Mouse (Mus musculus): ENCODE measurements around the gene Zfp609. TPM values are rescaled to one million over a fixed set of nuclear protein-coding genes. Genes with fewer than 3 reads are reported as not detected.
A peak's percentile ranks its signal among the peaks of the same experiment; 100 is the strongest.
"Not testable (repeated sequence)": the region's sequence is repeated elsewhere in the genome, so short reads cannot be mapped to it uniquely, and the experiment has no call there.

Gene Zfp609
- total RNA-seq, 2 experiments from 2014 or later, result 2.8 to 9.2 TPM

DNA sequence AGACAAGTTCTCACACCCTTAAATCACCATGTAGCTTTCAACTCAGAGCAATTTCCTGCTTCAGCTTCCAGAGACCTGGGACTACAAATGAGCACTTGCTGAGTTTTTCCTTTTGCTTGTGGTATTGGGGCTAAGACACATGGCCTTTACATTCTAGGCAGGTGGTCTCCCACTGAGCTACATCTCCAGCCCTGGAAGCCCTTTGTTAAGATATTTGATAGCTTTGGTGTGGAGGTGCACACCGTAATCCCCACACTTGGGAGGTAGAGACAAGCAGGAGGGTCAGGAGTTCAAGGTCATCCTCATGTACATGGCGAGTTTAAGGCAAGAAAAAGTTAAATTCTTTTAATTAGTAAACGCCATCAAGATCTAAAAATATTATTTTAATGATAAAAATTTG, 145.2 kb downstream of the Zfp609 start:
- ATAC-seq (replicated peaks; ENCODE audit: low FRiP score, poor library complexity, severe bottlenecking), result no peak

DNA sequence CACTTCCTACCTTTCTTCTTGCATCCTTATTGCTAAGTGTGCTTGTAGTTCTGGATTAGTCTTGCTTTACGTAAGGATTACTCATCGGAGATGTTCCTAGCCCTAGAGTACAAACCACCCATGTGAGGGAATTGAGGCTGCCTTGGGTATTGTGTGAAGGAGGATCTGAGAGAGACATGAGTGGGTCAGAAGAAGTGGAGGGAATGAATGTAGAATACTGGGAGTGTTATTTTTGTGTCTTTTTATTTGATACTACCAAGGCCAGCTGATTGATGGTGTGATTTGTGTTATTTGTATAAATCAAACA, 145.8 kb downstream of the Zfp609 start:
- ATAC-seq (replicated peaks; ENCODE audit: low FRiP score, poor library complexity, severe bottlenecking), result no peak

DNA sequence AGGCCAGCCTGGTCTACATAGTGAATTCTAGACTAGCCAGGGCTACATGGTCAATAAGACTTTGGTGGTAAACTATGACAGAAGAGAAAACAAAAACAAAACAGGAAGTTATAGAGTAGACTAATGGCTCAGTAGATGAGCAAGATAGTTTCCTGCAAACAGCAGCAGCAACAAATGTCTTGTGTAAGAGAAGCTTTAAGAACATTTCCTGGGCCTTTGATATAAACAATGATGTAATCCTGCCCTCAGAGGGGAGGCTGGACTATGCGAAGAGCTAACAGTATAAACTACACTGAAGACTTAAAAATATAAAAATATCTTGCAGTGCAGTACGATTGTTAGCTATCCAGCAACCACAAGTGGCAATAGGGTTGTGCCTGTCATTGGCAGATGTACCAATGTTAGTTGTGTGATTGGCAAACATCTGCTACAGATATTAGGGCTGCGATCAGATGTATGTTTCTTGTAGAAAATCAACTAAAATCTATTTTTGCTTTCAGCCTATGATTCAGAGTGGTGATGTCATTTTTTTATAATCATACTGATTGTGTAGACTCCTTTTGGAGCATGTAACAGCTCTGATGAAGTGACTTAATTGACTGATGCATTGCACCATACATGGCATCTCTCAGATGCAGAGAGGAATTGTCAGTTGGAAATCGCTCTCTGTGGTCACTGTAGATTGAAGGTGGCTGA, 146.3 kb downstream of the Zfp609 start:
- ATAC-seq (replicated peaks; ENCODE audit: low FRiP score, poor library complexity, severe bottlenecking), result no peak

DNA sequence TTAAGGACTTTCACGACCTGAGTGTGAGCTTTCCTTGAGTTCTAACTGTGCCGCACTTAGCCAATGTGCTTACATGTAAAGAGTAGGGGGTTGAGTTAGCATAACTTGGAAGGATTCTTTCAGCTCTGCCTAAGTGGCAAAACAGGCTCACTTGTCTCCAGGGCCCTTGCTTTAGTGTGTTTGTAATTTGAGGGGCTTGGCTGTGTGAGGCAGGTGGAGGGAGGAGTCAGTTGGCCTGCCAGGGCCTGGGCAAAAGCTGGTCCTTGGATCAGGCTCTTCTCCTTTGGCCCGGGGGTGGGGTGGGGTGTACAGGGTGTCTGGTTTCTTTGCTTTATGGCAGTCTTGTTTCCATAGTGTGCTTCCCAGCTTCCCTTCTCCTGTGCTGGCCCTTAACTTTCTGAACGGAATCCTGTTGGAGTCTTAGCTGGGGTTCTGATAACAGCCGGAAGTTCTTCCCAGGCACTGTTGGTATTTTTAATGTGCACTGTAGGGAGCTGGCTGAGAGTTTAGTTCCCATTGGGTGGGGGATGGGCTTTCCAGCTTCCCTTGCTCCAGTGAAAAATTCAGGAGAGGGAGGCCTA, 148.1 kb downstream of the Zfp609 start:
- no peak for ATAC-seq (replicated peaks; ENCODE audit: low FRiP score, poor library complexity, severe bottlenecking)

DNA sequence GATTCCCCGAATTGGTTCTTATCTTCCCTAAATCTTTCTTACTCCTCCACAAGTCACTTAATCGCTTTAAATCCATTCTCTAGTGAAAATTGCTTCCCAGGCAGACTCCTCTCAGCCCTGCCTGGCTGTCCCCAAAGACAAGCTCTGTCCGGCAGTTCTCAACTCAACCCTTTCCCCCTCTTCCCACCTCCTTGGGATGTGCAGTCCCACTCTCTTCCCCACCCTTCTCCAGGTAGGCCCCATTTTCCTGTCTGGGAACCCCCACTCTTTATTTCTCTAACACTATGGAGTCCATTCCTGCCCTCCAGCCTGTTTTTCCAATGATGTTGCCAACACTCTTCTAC, 150.3 kb downstream of the Zfp609 start:
- no peak for ATAC-seq (replicated peaks; ENCODE audit: low FRiP score, poor library complexity, severe bottlenecking)

DNA sequence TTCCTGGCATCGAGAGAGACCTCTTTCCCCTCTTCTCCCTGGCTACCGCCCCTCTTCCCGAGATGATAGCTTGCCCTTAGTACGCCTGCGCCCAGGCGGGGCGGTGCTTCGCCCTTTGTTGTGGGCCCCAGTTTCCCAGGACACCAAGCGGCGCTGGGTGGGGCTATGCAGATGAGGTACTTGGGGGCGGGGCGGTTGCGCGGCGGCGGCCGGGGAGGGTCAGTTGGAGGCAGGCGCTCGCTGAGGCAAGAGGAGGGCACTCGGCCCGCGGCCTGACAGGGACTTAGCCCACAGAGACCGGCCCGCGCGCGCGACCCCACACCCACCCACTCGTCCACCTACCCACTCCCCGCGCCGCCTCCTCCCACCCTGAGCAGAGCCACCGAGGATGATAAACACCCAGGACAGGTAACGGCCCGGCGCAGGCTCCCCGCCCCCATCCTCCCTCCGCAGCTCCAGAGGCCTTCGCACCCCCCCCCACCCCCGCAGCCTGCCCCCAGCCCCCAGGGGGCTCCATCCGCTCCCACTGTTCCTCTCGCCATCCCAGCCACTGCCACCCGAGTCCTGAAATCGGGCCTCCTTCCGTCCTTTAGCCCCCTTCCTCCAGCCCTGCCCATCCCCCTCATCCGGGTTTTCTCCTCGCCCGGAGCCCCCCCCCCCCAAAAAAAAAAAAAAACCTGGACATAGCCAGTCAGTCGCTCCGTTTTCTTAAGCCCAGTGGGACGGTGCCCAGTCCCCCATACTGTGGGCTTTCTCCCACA, 150.8 kb downstream of the Zfp609 start:
- peak; percentile 99 for ATAC-seq (replicated peaks; ENCODE audit: low FRiP score, poor library complexity, severe bottlenecking)

DNA sequence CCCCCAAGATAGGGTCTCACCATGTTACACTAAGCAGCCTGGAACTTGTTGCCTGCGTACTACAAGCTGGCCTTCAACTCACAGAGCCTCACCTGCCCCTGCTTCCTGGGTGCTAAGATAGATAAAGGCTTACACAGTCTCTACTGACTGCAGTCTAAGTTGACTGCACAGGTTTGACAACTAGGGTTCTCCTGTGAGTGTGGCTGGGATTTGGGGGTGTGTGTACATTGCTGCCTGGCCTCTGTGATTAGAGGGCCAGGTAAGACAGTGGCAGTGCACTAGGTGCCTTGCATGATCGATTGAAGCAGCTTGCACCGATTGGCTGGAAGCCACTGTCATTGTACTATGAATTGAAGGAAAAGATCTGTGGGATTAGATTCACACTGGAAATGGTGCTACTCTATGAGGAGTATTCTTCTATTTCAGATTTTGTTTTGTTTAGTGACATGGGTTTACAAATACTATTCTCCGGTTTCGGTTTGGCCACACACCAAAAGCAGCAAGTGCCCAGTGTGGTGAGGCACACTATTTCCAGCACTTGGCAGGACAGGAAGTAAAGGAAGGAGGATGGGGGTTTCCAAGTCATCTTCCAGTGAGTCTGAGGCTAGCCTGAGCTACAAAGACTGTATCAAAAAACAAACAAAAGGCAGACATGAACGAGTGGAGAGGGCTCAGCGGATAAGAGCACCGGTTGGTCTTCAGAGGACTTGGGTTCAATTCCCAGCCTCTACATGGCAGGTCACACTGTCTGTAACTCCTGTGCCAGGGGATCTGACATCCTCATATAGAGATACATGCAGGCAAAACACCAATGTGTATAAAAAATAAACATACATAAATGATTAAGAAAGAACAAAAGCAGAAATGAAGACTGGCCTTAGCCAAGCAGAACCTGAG, 151.7 kb downstream of the Zfp609 start:
- ATAC-seq (replicated peaks; ENCODE audit: low FRiP score, poor library complexity, severe bottlenecking), result no peak

DNA sequence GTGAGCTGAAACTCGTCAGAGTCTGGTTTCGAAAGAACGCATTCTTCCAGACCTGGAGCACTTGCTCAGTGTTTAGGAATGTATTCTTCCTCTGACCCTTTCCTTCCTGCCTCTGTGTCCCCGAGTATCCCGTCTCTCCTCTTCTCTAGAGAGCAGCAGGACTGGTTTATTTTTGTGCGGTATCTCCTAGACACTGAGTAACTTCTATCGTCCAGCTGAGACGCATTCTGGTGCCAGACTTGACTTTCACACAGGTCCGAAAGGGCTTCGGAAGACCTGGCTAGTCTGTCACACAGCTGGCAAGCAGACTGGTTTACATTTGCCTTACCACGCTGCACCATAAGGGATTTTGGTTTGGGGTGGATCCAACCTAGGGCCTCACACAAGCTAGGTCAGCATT, 154.4 kb downstream of the Zfp609 start:
- no peak for ATAC-seq (replicated peaks; ENCODE audit: low FRiP score, poor library complexity, severe bottlenecking)

DNA sequence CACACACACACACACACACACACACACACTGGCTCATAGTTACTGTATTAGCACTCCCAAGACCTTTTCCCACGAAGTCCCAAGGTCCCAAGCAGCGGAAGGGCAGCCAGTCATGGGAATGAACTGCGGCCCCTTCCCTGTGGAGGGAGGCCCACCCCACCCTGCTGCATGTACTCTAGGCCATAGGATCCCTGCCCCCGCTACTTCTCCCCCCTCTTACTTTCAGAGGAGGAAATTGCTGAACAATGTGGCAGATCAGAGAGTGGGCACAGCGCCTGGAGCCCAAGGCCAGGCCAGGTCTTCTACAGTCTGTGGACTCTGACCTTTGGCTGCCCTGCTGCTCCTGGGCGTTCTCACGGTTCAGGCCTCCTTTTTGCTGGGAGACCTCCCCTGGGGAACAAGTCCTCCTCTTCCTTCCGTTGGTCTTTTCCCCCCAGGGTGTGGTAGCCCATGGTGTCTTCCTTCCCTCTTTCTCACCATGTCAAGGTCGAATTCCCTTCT, 155.9 kb downstream of the Zfp609 start:
- no peak for ATAC-seq (replicated peaks; ENCODE audit: low FRiP score, poor library complexity, severe bottlenecking)

DNA sequence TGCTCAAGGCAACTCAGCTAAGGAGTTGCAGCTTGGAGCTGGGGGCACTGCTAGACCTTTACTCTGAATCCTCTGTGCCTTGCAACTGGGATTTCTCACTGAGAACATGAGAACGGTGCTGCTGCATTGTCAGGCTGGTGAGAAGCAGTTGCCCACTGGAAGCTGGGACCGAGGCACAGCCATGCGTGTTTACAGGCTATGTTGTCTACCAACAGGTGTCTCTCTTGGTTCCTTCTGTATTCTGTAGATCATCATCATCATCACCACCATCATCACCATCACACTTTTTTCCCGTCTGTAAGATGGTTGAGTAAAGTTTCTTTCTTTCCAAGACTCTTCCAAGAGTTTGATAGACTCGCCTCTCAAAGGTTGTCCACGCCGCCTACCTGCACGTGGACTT, 159.7 kb downstream of the Zfp609 start, which contains the start of gene Oaz2:
Gene Oaz2, plus strand, starts transcription at position 301 of the 400 bp plus-strand sequence.
- ATAC-seq (replicated peaks; ENCODE audit: low FRiP score, poor library complexity, severe bottlenecking), result no peak

DNA sequence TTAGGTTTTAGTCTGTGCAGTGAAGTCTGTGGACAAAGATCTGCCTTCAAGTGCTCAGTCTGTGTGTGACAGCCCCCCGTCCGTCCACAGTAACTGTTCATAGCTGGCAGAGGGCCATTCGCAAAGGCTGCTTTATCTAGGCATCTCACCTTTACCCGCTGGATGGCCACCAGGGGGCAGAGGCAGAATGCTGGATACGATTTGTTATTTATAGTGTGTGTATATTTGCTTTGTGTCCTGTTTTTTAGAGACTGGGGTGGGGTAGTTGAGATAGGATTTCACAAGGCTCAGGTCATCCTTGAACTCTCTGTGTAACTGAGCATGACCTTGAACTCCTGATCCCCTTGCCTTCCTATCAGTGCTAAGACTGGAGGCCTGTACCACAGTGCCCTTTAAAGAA, 161.3 kb downstream of the Zfp609 start:
- peak; percentile 69 for ATAC-seq (replicated peaks; ENCODE audit: low FRiP score, poor library complexity, severe bottlenecking)

DNA sequence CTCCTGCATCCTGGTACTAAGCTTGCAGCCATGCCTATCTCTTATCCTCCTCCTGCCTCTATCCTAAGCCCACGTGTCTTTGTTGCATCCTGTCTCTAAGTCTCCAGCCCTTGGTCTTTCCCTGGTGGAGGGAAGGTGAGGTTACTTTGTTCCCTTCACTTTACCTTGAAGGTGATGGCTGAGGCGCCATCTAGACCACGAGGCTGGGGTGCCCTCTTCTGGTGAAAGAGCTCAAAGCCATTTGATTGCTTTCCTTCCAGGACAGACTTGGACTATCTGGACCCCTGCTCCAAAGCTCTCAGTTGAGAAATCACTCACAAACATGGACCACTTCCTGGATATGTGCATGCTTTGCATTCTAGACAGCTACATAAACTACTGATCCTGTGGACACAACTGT, 163.2 kb downstream of the Zfp609 start:
- ATAC-seq (replicated peaks; ENCODE audit: low FRiP score, poor library complexity, severe bottlenecking), result no peak

DNA sequence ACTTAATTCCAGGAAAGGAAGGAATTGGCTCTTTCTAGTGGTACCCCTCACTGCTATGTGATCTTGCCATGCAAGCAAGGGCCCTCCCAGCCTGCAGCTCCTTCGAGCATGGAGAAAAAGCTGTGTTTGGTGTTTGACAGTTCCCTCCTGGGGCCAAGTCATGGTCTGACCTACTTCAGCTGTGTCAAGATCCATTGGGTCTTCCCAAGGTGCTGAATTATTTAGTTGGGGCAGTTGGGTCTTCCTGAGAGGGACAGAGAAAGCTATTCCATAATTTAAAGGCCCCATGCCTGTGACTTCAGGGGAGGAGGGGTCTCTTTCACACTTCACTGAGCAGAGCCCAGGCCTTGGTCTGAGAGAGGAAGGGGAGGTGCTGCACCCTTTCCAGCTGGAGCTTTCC, 165.9 kb downstream of the Zfp609 start:
- ATAC-seq (replicated peaks; ENCODE audit: low FRiP score, poor library complexity, severe bottlenecking), result no peak

DNA sequence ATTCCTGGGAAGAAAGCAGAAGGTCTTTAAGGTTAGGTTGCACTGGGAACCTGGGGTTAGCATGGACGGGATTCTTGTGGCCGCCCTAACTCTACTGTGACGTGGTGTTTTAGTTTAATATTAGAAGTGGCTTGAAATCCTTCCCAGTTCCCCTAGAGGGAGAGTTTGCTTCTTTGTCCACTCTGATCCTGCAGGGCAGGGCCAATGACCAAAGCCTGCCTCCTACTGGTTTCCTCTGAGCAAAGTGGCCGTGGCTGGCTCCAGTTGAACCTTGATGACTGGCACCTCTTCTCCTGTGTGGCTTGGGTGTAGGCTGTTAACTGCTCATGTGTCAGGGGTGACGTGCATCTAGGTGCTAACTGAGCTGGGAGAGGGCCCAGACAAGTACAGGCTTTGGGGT, 166.3 kb downstream of the Zfp609 start:
- no peak for ATAC-seq (replicated peaks; ENCODE audit: low FRiP score, poor library complexity, severe bottlenecking)

DNA sequence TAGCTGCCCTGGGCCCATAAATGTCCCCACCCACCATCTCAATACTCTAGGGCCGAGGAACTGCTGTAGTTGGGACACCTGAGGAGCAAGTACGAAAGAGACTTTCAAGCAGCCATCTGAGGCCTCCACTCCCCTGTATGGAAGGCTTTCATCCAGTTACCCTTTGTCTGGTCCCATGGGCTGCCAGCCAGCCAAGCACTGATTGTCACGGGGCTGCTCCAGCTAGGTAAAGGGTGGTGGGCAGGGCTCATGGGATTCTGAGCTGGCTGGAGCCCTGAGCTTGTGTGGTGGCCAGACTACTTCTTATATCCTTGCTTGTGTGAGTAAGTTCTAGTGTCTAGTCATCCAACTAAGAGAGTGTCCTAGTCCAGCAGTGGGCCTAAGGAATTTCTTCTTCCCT, 170.1 kb downstream of the Zfp609 start:
- no peak for ATAC-seq (replicated peaks; ENCODE audit: low FRiP score, poor library complexity, severe bottlenecking)

DNA sequence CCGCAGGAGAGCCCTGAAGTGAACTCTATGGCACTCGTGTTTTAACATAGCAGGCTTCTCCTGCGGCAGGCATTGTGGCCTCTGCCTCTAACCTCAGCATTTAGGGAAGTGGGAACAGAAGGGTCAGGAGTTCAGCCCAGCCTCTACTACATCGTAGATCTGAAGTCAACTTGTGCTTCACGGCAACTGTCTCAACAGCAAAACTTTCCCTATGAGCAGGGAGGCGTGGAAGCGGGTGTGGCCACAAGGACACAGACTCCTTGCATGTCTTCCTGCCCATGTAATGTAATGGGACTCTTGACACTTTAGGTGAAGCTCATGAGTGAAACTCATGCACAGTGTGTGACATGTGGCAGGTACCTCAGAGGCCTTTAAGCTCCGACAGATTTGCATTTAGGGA, 171.8 kb downstream of the Zfp609 start:
- ATAC-seq (replicated peaks; ENCODE audit: low FRiP score, poor library complexity, severe bottlenecking), result no peak

DNA sequence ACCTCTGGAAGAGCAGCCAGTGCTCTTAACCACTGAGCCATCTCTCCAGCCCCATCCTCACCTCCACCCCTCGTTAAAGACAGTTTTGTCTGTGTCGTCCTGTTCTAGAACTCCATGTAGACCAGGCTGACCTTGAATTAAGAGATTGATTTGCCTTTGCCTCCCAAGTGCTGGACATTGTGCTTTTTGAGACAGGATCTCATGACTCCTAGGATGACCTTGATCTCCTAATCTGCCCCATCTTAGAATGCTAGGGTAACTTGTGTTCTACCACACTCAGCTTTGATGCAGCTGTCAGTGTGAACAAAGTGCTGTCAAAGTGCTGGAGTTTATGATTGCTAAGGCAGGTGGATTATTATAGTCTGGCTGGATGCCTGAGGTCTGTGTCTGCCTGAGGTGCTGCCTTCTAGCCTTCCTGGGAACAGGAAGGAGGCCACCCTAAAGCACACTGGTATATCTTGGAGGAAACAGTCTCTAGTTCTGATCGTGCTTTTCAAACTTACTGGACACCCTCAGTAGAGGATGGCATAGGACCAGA, 172.6 kb downstream of the Zfp609 start:
- ATAC-seq (replicated peaks; ENCODE audit: low FRiP score, poor library complexity, severe bottlenecking), result no peak

DNA sequence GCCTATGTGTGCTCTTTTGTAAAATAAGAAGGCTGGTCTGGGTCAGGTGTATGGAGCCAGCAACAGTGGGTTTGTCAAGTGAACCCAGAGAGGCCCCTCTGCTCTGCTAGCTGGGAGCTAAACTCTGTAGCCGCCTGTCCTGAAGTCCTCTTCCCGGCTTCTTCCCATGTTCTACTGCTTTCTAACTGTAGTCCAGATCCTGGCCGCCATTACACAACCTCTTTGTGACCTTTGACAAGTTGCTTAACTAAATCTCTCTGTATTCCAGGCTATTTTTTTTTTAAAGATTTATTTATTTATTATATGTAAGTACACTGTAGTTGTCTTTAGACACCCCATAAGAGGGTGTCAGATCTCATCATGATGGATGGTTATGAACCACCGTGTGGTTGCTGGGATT, 173.6 kb downstream of the Zfp609 start:
- no peak for ATAC-seq (replicated peaks; ENCODE audit: low FRiP score, poor library complexity, severe bottlenecking)

DNA sequence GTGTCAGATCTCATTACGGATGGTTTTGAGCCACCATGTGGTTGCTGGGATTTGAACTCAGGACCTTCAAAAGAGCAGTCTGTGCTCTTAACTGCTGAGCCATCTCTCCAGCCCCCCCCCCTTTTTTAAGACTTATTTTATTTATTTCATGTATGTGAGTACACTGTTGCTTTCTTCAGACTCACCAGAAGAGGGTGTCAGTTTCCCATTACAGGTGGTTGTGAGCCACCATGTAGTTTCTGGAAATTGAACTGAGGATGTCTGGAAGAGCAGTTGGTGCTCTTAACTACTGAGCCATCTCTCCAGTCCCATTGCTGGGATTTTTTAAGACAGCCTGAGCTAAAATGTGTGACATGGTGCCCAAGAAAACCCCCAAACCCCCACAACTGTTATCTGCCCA, 175.4 kb downstream of the Zfp609 start:
- ATAC-seq (replicated peaks; ENCODE audit: low FRiP score, poor library complexity, severe bottlenecking), result not testable (repeated sequence)

DNA sequence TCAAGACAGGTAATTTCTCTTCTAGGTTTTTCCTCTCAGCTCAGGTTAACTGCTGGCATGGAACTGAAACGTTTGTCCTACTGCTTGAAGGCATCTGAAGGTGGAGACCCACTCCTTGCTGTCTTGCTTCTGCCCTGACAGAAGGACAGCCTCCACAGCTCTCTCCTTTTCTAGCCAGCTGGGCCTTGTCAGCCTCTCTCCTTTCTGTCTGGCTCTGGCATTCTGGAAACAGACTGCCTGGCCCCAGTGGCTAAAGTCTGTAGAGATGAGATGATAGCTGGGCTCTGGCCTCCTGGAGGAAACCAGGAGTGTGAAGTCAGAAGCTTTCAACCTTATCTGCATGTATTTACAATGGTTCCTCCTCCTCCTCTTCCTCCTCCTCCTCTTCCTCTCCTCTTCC, 177.4 kb downstream of the Zfp609 start:
- no peak for ATAC-seq (replicated peaks; ENCODE audit: low FRiP score, poor library complexity, severe bottlenecking)

Data from erythroid progenitor cell, adult 5-6 weeks (primary cell).